Comparison of ENCODE assay signal across 2 mouse cellular contexts in genomic region chr5:91403281-91403680, GRCm38 (mm10).
TF ChIP-seq lines count a peak whose summit lies in the region.

No protein-coding gene starts in this region.

TF ChIP-seq in CH12.LX, 34 proteins besides CTCF, POLR2A, EP300 and RAD21 (continued from another document):
- no peak for TF ChIP-seq ZC3H11A (IDR thresholded peaks at IDR 0.05; ENCODE audit: low read depth, low read length)
- no peak for TF ChIP-seq TBP (conservative IDR thresholded peaks at IDR 0.05; ENCODE audit: low read depth, low read length)
- TF ChIP-seq KAT2A (IDR thresholded peaks at IDR 0.05; ENCODE audit: insufficient replicate concordance, low read length), result no peak
- TF ChIP-seq ELF1 (IDR thresholded peaks at IDR 0.05; ENCODE audit: low read depth, low read length), result no peak
- no peak for TF ChIP-seq BHLHE40 (IDR thresholded peaks at IDR 0.05; ENCODE audit: low read depth, low read length)
- TF ChIP-seq POLR2AphosphoS2 (IDR thresholded peaks at IDR 0.05; ENCODE audit: low read depth, low read length), result no peak

TF ChIP-seq in MEL, 35 proteins besides CTCF, POLR2A, EP300 and RAD21 (continued from another document):
- TF ChIP-seq BHLHE40 (IDR thresholded peaks at IDR 0.05; ENCODE audit: borderline replicate concordance, low read depth, low read length) (peak; percentile 26; the same call in 1 of the 2 replicates), TCF12 (IDR thresholded peaks at IDR 0.05; ENCODE audit: low read depth, low read length) (no peak), MAX (IDR thresholded peaks at IDR 0.05; ENCODE audit: low read length) (peak; percentile 19; the same call in 1 of the 2 replicates)
